Mouse (Mus musculus) megakaryocyte, embryonic 14.5 days (primary cell): ENCODE data around the gene Rhod.
"Not testable (repeated sequence)": the region's sequence is repeated elsewhere in the genome, so short reads cannot be mapped to it uniquely, and the experiment has no call there.

Source experiments
- FLI1 ChIP-seq: IDR thresholded peaks from 2 replicates; pipeline ENCODE4 v1.6.1; 2012; ENCODE audit warnings: low read length, inconsistent platforms, mixed read lengths
- GATA1 ChIP-seq: IDR thresholded peaks from 3 replicates; pipeline ENCODE4 v1.6.1; 2012; ENCODE audit warnings: mixed read lengths, low read length, inconsistent platforms, borderline replicate concordance

GRCm38 (mm10) chr19:4454040-4454439 is 14.8 kb upstream of the Rhod start:
- TF ChIP-seq GATA1, FLI1: not testable (repeated sequence)
